Mouse (Mus musculus): ENCODE measurements around the gene Pacrg. TPM values are rescaled to one million over a fixed set of nuclear protein-coding genes. Genes with fewer than 3 reads are reported as not detected.
A peak's percentile ranks its signal among the peaks of the same experiment; 100 is the strongest.

Gene Pacrg
- polyA plus RNA-seq, 1 experiment from 2014 or later = 1.2 TPM

DNA sequence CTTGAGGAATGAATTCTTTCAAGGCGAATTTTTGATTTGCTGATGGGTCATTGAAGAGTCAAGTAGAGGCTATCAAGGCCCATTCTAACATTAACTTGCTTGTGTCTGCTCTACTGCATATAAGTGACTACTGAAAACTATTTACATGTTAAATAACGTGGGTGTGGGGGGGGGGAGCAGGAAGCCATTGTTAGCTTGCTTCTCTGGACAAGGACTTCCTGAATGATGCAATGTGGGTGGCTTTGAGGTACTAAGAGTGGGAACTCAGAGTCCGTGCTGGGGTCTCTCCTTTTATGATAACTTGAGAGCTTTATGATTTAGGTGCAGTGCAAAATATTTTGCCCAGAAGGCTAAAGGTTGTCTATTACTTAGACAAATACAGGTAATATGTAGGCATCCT lies 67.9 kb downstream of the Pacrg start:
- no peak overlapping the region for H3K4me2 ChIP-seq (ENCODE audit: low read length)
- no peaks in the 10 kb centered on the region for H3K36me3 ChIP-seq (ENCODE audit: control insufficient read depth, insufficient read depth, low read length)
- no peak overlapping the region for H3K4me3 ChIP-seq (ENCODE audit: control insufficient read depth in 1 of 2, insufficient read depth in 1 of 2, low read depth in 1 of 2, low read length in 2 of 2)
- ATAC-seq (ENCODE audit: insufficient number of reproducible peaks, insufficient read depth, low FRiP score, low read depth) = no peak
- 57% methylated on average over 3 of the region's 3 CpGs for WGBS
- H3K4me1 ChIP-seq (ENCODE audit: control insufficient read depth in 2 of 2, insufficient read depth in 2 of 2, low read length in 2 of 2) = no peaks in the 10 kb centered on the region
- H3K27ac ChIP-seq (replicated peaks in 1 of 2; ENCODE audit: control insufficient read depth in 1 of 2, insufficient read depth in 1 of 2, low read depth in 2 of 2, low read length in 2 of 2) = no peak overlapping the region
- H3K9me3 ChIP-seq (ENCODE audit: control insufficient read depth, low read length) = no peaks in the 10 kb centered on the region
- no peak overlapping the region for H3K9ac ChIP-seq (ENCODE audit: low read length)
- no peaks in the 10 kb centered on the region for H3K27me3 ChIP-seq (ENCODE audit: control insufficient read depth, insufficient read depth, low read length)

- H3K4me1 ChIP-seq (ENCODE audit: control insufficient read depth in 2 of 2, insufficient read depth in 2 of 2, low read length in 2 of 2) = peaks cover 3 to 6% of the 10 kb centered on the region in 2 experiments
- H3K9ac ChIP-seq (ENCODE audit: low read length) = no peak overlapping the region
- no peaks in the 10 kb centered on the region for H3K9me3 ChIP-seq (ENCODE audit: control insufficient read depth, low read length)
- no peak overlapping the region for H3K4me3 ChIP-seq (ENCODE audit: control insufficient read depth in 1 of 2, insufficient read depth in 1 of 2, low read depth in 1 of 2, low read length in 2 of 2)
- H3K27ac ChIP-seq (replicated peaks in 1 of 2; ENCODE audit: control insufficient read depth in 1 of 2, insufficient read depth in 1 of 2, low read depth in 2 of 2, low read length in 2 of 2) = no peak overlapping the region
- H3K36me3 ChIP-seq (ENCODE audit: control insufficient read depth, insufficient read depth, low read length) = no peaks in the 10 kb centered on the region
- H3K4me2 ChIP-seq (ENCODE audit: low read length) = no peak overlapping the region
- WGBS = 85% methylated on average over 6 of the region's 6 CpGs
- H3K27me3 ChIP-seq (ENCODE audit: control insufficient read depth, insufficient read depth, low read length) = no peaks in the 10 kb centered on the region
- ATAC-seq (ENCODE audit: insufficient number of reproducible peaks, insufficient read depth, low FRiP score, low read depth) = no peak
These were observed 70.2 kb downstream of the Pacrg start for GRCm38 (mm10) chr17:10769873-10770272.

DNA sequence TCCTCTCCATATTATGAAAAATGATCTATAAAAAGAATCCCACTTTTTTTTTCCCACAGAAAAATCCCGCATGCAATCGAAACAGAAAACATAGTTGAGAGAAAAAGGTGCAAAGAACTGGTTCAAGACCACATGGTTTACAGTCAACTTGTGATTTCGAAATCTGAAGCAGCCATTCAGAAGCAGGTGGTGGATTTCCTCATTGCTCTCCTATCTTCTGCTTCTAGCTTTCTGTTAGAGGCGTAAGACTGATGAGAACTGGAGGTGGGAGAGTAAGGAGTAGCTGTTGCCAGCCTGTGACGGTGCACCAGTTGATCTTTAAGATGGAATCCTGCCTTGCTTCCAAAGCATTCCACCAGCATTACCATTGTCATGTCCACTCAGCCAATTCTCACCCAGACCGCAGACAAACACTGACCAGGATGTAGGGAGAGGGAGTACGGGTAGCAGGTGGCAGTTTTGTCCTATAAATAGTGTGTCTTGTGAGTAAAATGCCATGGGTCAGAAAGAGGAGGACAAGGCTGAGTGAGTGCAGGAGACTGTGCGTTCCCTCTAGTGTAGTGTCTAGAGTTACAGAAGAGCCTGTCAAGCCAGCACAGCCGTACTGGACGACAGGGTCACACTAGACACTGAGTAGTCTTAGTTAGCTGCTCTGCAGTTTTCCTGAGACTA lies 73.2 kb downstream of the Pacrg start:
- H3K27me3 ChIP-seq (ENCODE audit: control insufficient read depth, insufficient read depth, low read length) = no peaks in the 10 kb centered on the region
- H3K9ac ChIP-seq (ENCODE audit: low read length) = no peak overlapping the region
- H3K4me1 ChIP-seq (ENCODE audit: control insufficient read depth in 2 of 2, insufficient read depth in 2 of 2, low read length in 2 of 2) = peaks cover 3 to 6% of the 10 kb centered on the region in 2 experiments
- H3K4me2 ChIP-seq (ENCODE audit: low read length) = peak overlapping the region; percentile 21; the same call in 1 of the 2 replicates
- WGBS = 54% methylated on average over 10 of the region's 10 CpGs
- no peaks in the 10 kb centered on the region for H3K9me3 ChIP-seq (ENCODE audit: control insufficient read depth, low read length)
- ATAC-seq (ENCODE audit: insufficient number of reproducible peaks, insufficient read depth, low FRiP score, low read depth) = no peak
- no peak overlapping the region for H3K4me3 ChIP-seq (ENCODE audit: control insufficient read depth in 1 of 2, insufficient read depth in 1 of 2, low read depth in 1 of 2, low read length in 2 of 2)
- peak overlapping the region in 1 of 2 experiments; percentile 33; a peak in 2 of 4 replicates for H3K27ac ChIP-seq (replicated peaks in 1 of 2; ENCODE audit: control insufficient read depth in 1 of 2, insufficient read depth in 1 of 2, low read depth in 2 of 2, low read length in 2 of 2)
- no peaks in the 10 kb centered on the region for H3K36me3 ChIP-seq (ENCODE audit: control insufficient read depth, insufficient read depth, low read length)

DNA sequence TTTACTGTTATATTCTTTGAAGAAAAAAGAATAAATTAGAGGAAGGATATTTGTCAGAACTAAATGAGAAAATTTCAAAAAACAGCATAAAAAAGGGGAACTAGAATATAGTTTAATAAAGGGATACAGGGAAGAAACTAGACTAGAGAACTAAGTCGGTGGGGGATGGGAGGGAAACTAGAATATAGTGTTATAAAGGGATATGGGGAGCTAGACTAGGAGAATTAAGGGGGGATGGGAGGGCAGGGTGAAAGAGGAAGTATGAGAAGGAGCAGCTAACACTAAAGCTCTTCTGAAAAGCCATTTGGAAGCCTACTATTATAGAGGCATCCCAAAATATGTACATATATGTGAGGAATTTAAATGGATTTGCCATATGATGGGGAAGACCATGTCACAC lies 75.8 kb downstream of the Pacrg start:
- Histone ChIP-seq H3K9ac (ENCODE audit: low read length) (no peak overlapping the region), H3K36me3 (ENCODE audit: control insufficient read depth, insufficient read depth, low read length) (no peaks in the 10 kb centered on the region), H3K4me2 (ENCODE audit: low read length) (no peak overlapping the region), H3K4me1 (ENCODE audit: control insufficient read depth in 2 of 2, insufficient read depth in 2 of 2, low read length in 2 of 2) (peaks cover 3 to 6% of the 10 kb centered on the region in 2 experiments), H3K27me3 (ENCODE audit: control insufficient read depth, insufficient read depth, low read length) (no peaks in the 10 kb centered on the region), H3K9me3 (ENCODE audit: control insufficient read depth, low read length) (no peaks in the 10 kb centered on the region), H3K4me3 (ENCODE audit: control insufficient read depth in 1 of 2, insufficient read depth in 1 of 2, low read depth in 1 of 2, low read length in 2 of 2) (no peak overlapping the region), H3K27ac (replicated peaks in 1 of 2; ENCODE audit: control insufficient read depth in 1 of 2, insufficient read depth in 1 of 2, low read depth in 2 of 2, low read length in 2 of 2) (no peak overlapping the region)
- 88% methylated on average over 1 of the region's 1 CpGs for WGBS
- no peak for ATAC-seq (ENCODE audit: insufficient number of reproducible peaks, insufficient read depth, low FRiP score, low read depth)

DNA sequence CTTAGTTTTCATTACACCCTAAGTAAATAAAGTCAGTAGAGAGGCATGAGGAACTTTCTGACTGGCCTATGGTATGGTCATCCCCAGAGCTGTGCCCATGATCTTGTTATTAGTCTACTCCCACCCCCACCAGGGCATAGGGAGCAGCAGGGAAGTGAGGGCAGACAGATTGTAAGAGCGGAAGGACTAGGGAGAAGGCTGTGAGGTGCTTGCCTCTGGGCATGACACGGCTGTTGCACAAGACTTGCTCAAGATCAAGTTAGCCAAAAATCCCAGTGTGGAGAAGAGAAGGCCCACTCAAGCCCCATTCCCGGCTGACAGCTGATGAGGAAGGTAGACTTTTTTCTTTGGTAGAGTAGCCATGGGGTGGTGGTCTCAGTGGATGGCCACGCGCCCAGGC lies 82.7 kb downstream of the Pacrg start:
- H3K9ac ChIP-seq (ENCODE audit: low read length) = no peak overlapping the region
- H3K4me1 ChIP-seq (ENCODE audit: control insufficient read depth in 2 of 2, insufficient read depth in 2 of 2, low read length in 2 of 2) = peaks cover 0 to 2% of the 10 kb centered on the region in 2 experiments; a peak in 1 of 4 replicates
- H3K4me2 ChIP-seq (ENCODE audit: low read length) = no peak overlapping the region
- H3K4me3 ChIP-seq (ENCODE audit: control insufficient read depth in 1 of 2, insufficient read depth in 1 of 2, low read depth in 1 of 2, low read length in 2 of 2) = no peak overlapping the region
- H3K36me3 ChIP-seq (ENCODE audit: control insufficient read depth, insufficient read depth, low read length) = no peaks in the 10 kb centered on the region
- no peaks in the 10 kb centered on the region for H3K9me3 ChIP-seq (ENCODE audit: control insufficient read depth, low read length)
- ATAC-seq (ENCODE audit: insufficient number of reproducible peaks, insufficient read depth, low FRiP score, low read depth) = no peak
- no peak overlapping the region for H3K27ac ChIP-seq (replicated peaks in 1 of 2; ENCODE audit: control insufficient read depth in 1 of 2, insufficient read depth in 1 of 2, low read depth in 2 of 2, low read length in 2 of 2)
- H3K27me3 ChIP-seq (ENCODE audit: control insufficient read depth, insufficient read depth, low read length) = no peaks in the 10 kb centered on the region
- 90% methylated on average over 5 of the region's 5 CpGs for WGBS

DNA sequence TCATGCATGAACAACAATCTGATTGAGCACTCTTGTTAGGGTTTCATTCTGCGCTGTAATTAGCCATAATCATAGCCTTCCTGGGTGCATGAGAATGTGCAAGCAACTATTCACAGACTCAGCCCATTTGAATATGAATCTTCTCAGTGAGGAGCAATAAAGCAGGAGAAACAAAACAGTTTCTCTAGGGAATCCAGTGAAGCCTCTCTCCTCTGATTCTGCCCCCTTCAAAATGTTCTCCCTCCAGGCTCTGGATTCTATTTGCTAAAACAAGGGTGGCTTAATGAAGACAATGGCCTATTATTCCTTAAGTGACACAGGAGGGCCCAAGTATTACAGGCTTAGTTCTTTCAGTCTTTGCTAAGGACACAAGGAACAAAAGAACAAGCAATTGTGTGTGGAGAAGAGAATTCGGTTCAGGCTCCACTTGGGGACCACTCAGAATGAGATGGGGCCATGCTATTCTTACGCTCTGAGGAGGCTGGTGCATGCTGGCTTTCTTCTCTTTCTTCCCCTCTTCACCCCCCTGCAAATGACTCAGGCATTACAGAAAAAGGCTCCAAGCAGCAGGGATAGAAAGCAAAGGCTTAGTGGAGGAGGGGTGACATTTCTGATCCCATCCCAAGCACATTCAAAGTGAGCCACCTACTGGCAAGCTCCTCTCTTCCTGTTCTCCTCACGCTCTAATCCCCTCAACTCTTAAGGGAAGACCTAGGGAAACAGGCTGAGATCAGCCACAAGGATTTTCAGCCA lies 95.2 kb downstream of the Pacrg start:
- Histone ChIP-seq H3K9me3 (ENCODE audit: control insufficient read depth, low read length) (no peaks in the 10 kb centered on the region), H3K27me3 (ENCODE audit: control insufficient read depth, insufficient read depth, low read length) (no peaks in the 10 kb centered on the region), H3K27ac (replicated peaks in 1 of 2; ENCODE audit: control insufficient read depth in 1 of 2, insufficient read depth in 1 of 2, low read depth in 2 of 2, low read length in 2 of 2) (peak overlapping the region; percentile 52 to 53; a peak in 3 of 4 replicates), H3K9ac (ENCODE audit: low read length) (peak overlapping the region; percentile 36; the same call in 1 of the 2 replicates), H3K4me2 (ENCODE audit: low read length) (0 out of 2 replicates have a peak overlapping the region, but pooled peaks have one; percentile 5), H3K4me3 (ENCODE audit: control insufficient read depth in 1 of 2, insufficient read depth in 1 of 2, low read depth in 1 of 2, low read length in 2 of 2) (no peak overlapping the region), H3K36me3 (ENCODE audit: control insufficient read depth, insufficient read depth, low read length) (no peaks in the 10 kb centered on the region), H3K4me1 (ENCODE audit: control insufficient read depth in 2 of 2, insufficient read depth in 2 of 2, low read length in 2 of 2) (peaks cover 0 to 5% of the 10 kb centered on the region in 2 experiments; a peak in 2 of 4 replicates)
- WGBS = 32% methylated on average over 4 of the region's 4 CpGs
- ATAC-seq (ENCODE audit: insufficient number of reproducible peaks, insufficient read depth, low FRiP score, low read depth) = peak; percentile 56; the same call in 1 of the 2 replicates

- H3K27ac ChIP-seq (replicated peaks in 1 of 2; ENCODE audit: control insufficient read depth in 1 of 2, insufficient read depth in 1 of 2, low read depth in 2 of 2, low read length in 2 of 2) = no peak overlapping the region
- H3K9me3 ChIP-seq (ENCODE audit: control insufficient read depth, low read length) = no peaks in the 10 kb centered on the region
- no peaks in the 10 kb centered on the region for H3K27me3 ChIP-seq (ENCODE audit: control insufficient read depth, insufficient read depth, low read length)
- H3K4me3 ChIP-seq (ENCODE audit: control insufficient read depth in 1 of 2, insufficient read depth in 1 of 2, low read depth in 1 of 2, low read length in 2 of 2) = no peak overlapping the region
- no peak overlapping the region for H3K9ac ChIP-seq (ENCODE audit: low read length)
- no peaks in the 10 kb centered on the region for H3K36me3 ChIP-seq (ENCODE audit: control insufficient read depth, insufficient read depth, low read length)
- ATAC-seq (ENCODE audit: insufficient number of reproducible peaks, insufficient read depth, low FRiP score, low read depth) = no peak
- H3K4me1 ChIP-seq (ENCODE audit: control insufficient read depth in 2 of 2, insufficient read depth in 2 of 2, low read length in 2 of 2) = peaks cover 0 to 5% of the 10 kb centered on the region in 2 experiments; a peak in 2 of 4 replicates
- 87% methylated on average over 2 of the region's 2 CpGs for WGBS
- H3K4me2 ChIP-seq (ENCODE audit: low read length) = no peak overlapping the region
These were observed 100.0 kb downstream of the Pacrg start for GRCm38 (mm10) chr17:10740083-10740482.

Data from heart, embryonic 14.5 days (tissue).